Mouse (Mus musculus) A20 (cell line): Measurements from ENCODE around the gene Ddah2.

ENCODE experiments used
- DNase-seq: peaks from one replicate; pipeline ENCODE4 v3.0.0-alpha.2; 2011; ENCODE audit warnings: low read depth, low spot score

Gene Ddah2

DNA sequence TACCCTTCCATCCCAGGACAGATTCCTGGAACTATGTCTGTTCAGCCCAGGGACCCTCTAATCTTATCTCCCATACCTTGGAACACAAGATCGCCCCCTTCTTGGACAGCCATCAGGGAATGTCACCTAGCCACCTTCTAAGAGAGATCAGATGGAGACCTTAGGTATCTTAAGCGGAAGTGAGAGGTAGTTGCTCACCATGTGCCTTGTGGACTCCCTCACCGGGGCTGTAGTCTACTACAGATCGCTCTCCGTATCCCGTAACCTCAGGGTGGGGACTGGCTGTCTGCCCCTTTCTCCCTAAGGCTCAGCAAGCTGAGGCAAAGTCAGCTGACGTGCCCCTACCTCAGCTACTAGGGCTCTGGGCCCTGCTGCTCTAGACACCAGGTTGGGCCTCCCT lies 45.2 kb downstream of the Ddah2 start:
- DNase-seq = no peak

DNA sequence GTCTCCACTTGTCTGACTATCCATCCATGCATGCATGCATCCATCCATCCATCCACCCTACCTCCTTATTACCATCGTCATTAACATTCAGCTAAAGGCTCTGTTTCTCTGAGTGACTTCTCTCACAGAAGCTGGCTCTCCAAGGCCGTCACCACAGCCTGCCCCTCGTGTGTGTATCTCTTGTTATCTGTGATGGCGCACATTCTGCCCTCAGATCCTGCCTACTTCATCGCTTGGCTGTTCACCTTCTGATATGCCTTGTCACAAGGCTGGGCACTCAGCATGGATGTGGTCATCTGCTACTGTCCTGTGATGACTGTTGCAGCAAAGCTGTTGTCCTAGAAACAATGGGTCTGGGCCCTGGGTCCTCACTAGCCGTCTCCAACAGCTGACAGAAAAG lies 45.9 kb downstream of the Ddah2 start:
- DNase-seq = no peak

DNA sequence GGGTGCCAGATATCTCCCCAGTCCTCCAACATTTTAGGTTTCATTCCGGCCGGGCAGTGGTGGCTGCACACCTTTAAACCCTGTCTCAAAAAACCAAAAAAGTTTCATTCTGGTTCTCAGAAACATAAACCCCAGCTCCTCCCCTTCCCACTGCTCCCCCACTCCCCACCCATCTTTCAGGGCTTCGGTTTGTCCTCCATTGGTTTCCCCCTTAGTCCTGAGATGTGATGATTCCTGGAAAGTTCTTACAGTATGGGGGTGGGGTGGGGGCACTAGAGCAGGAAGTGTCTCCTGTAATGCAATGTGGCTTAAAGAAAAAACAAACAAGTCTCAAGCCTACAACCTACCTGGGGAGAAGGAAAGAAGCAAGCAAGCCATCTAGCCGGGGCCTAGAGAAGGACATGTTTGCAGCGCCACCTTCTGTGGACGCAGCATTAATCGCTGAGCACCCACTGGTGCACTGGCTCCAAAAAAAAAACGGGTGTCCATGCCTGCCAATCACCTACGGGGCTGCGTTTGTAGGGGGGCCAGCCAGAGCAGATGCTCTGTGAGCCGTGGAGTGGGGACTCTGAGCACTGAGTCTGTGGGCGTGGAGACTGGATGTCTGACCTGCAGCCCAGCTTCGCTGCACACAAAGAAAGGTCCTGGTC lies 47.0 kb downstream of the Ddah2 start:
- peak; percentile 58 for DNase-seq

DNA sequence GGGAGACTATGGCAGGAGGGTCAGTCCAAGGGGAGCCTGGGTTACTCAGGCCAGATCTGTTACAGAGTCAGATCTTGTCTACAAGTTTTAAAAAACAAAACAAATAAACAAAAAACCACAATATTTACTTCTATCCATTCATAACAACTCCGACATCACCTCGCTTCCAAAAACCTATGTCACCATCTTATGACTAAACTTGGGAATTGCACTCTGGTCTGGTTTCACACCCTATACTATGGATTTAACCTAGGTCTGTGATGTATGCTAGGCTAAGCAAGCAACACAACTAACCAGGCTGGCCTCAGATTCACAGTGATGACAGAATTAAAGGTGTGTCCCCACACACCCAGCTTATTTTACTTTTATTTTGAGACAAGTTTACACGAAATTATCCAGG lies 47.7 kb downstream of the Ddah2 start:
- DNase-seq = no peak

DNA sequence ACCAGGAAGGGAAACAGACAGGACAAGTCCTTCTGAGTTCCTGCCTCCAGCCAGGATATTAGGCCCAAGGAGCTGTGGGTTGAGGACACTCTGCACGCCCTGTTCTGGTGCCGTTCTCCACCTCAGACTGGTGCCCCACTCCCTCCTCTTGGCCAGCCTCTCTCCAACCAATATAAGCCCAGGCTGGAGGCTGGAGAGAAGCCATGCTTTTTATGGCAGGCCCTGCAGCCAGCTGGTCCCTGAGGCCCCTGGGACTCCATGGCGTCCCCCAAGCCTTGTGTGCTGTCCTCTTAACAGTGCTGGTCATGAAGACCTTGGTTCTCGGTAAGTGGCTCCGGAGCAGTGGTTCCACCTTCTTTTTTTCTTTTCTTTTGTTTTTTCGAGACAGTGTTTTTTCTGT lies 49.3 kb downstream of the Ddah2 start, which contains the start of gene Ly6g5c:
Ly6g5c (plus strand) TSS at position 183 of the 400 bp plus-strand sequence.
- no peak for DNase-seq
